Mouse (Mus musculus) frontal cortex, postnatal 10 days (tissue): Measurements from ENCODE around the gene Fam126a.

Source experiments
- DNase-seq, 2 experiments: peaks; one replicate each; pipeline ENCODE4 v3.0.0; 2022; ENCODE audit warnings: low spot score in 2 of 2, mixed read lengths in 1 of 2

The Fam126a gene

GRCm38 (mm10) chr5:24030579-24030969, at the start of gene Fam126a:
TSS of gene Fam126a (minus strand) at chr5:24030690.
- peak; percentile 96 for DNase-seq

DNA sequence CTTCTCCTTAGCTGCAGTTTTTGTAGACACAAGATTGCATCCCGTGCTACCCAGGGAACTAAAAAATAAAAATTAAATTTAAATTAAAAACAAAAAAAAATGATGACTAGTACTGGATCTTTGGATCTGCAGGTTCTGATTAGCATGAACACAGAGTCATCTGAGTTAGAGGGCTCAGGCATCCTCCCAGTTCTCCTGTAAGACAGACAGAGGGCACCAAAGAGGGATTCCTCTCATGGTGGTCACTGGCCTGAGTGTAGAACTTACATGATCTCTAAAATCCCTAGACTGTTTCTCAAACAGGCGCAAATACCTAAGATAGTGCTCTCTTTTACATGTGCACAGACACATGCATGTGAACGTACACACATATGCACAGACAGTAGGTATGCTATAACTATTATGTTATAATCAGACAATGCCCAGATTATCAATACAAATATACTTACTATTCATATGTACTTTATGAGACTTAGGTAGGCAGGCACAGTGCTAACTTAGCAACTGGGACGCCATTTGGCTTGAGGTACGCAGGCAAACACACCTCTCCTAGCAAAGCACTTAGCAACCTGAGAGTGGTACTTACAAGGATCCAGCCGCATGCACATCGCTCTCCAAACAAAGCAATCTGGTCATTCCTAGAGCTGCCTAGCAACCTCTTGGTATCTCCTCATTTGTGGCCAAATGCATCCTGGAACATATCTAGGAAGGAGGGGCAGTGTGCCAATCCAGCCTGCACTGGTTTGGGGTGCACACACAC, 48.1 kb upstream of the Fam126a start:
- no peak for DNase-seq

DNA sequence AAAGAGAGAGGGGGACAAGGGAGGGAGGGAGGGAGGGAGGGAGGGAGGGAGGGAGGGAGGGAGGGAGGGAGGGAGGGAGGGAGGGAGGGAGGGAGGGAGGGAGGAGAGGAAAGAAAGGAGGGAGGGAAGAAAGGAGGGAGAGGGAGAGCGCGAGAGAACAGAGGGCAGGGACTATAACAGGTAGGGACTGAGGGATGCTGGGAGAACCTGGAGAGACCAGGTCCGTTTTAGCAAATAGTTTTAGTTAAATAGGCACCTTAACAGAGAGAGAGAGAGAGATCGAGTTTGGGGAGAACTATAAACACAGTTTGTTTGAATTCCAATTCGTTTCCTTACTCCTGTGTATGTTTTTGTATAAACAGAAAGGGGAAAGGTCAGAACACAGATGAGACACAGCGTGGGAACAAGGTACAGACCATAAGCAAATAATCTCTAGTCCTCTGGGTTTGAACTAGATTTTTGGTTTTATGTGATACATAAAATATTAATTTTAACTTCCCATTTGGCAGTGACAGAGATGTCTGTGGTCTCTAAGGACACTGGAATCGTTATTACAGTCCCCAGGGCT, 47.3 kb upstream of the Fam126a start:
- no peak for DNase-seq

DNA sequence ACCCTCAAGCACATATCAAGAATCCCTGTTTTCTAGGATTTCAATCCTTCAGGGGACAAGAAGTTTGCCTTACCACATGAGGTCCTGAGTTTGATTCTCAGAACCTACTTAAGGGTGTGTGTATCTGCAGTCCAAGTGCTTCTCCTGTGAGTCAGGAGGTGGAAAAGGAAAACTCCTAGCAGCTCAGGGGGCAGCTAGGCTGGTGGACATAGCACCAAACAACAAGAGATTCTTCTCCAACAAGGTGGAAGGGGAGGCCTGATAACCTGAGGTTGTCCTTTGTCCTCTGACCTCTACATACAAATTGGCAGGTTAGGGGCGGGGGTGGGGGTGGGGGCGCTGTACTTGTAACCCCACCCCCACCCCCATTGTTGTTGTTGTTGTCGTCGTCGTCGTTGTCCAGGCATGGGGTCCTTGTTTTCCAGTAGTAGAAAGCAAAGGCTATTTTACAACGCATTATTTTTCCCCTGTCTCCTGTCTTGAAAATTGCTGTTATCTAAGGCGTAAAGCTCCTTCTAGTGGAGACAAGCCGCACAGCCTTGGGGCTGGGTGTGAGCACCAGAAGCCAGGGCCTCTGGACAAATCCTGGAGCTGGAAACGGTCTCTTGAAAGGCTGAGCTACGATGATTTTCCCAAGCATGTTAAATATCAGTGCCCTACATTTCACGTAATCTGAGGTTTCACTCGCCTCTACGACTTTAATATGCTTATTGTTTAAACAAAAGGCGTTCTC, 46.7 kb upstream of the Fam126a start:
- DNase-seq: peak; percentile 42 to 68

DNA sequence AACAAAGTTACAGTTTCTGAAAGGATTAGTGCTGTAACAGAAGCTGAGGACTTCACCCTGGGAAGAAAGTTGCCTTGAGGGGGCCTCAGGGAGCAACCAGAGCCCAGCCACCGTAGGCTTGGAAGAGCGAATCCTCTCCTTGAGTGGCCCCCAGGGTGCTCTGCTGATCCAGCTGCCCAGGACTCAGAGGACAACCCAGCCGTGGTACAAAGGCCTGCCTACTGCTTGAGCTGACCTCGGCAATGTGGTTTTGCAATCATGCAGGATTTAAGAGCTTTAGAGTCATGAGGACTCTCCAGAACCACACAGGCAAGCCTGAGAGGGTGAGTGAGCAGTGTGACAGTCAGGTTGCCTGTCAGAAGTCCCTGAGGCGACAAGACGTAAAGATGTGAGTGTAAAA, 41.5 kb upstream of the Fam126a start:
- no peak for DNase-seq

DNA sequence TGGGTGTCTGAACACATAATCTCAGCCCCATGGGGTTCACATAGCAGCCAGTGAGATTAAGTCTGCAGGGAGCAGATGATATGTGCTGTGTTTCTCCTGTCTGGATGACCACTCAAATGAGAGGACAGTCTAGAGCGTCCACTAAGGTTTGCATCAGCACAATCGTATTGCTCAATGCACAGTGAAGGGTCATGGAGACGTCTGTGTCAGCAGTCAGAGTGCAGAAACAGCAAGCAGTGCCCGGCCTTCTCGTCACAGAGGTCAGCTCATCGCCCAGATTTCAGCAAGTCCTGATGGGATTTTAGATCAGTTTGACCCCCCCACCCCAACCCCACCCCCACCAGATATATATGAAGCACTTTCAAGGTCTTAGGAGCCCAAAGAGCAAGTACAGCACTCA, 38.5 kb upstream of the Fam126a start:
- DNase-seq: no peak

- DNase-seq: no peak
These were observed 33.1 kb upstream of the Fam126a start for GRCm38 (mm10) chr5:24063545-24063944.

DNA sequence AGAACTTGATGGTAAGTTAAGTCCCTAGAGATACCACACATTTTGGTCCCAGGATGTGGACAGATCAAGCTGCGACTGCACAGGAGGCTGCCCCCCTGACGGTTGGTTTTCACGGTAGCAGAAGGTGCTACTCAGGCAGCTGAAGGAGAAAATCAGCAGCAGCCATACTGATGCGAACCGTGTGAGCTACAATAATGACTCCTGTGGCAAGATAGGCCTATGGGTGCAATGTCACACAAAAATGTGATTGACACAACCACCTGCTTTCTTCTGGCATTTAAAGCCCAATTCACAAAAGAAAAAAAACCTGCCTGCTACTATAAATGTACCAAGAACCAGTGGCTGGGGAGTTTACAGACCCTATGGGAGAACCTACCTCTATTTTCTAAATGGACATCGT, 32.5 kb upstream of the Fam126a start:
- no peak for DNase-seq

- no peak for DNase-seq
These were observed 30.5 kb upstream of the Fam126a start for GRCm38 (mm10) chr5:24060949-24061348.

GRCm38 (mm10) chr5:24057592-24057991, 27.1 kb upstream of the Fam126a start:
- DNase-seq: no peak

DNA sequence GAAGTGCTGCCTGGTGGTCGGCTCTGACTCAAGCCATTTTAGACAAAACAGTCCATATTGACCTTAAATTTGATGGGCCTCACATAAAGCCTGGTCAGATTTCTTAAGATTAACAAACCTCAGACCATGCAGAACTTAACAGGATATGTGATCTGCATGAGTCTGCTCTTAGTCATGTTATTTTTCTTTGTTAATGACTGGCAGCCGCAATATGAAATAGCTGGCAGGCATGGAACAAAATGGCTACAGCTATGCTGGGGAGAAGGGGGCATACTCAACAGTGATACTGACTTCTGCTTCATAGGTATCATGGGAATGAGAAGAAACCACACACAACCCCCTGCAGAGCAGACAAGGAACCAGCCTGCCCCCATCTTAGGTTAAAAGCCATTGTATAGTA, 26.4 kb upstream of the Fam126a start:
- no peak for DNase-seq

- no peak for DNase-seq
These were observed 23.9 kb upstream of the Fam126a start for GRCm38 (mm10) chr5:24054382-24054781.

- DNase-seq: no peak
These were observed 23.0 kb upstream of the Fam126a start for GRCm38 (mm10) chr5:24053245-24054190.

GRCm38 (mm10) chr5:24051755-24052675, 21.5 kb upstream of the Fam126a start:
- DNase-seq: no peak

DNA sequence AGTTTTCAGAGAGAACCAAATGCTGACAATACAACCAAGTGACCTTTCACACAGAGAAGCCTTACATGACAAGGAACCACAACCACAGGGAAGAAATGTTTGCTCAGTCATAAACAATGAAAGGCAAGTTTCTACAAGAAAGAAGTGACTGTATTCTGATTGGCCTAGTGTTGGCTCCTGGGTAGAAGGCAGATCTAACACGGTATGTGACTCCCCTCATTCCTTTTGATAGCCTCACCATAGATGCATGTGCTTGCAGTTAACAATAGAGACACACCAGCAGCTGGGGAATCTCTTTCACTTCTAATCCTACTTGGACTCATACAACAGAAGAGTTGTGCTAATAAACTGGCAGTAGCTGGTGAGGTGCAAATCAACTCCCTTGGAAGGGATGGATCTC, 17.3 kb upstream of the Fam126a start:
- no peak for DNase-seq

GRCm38 (mm10) chr5:24047001-24047400, 16.5 kb upstream of the Fam126a start:
- no peak for DNase-seq

DNA sequence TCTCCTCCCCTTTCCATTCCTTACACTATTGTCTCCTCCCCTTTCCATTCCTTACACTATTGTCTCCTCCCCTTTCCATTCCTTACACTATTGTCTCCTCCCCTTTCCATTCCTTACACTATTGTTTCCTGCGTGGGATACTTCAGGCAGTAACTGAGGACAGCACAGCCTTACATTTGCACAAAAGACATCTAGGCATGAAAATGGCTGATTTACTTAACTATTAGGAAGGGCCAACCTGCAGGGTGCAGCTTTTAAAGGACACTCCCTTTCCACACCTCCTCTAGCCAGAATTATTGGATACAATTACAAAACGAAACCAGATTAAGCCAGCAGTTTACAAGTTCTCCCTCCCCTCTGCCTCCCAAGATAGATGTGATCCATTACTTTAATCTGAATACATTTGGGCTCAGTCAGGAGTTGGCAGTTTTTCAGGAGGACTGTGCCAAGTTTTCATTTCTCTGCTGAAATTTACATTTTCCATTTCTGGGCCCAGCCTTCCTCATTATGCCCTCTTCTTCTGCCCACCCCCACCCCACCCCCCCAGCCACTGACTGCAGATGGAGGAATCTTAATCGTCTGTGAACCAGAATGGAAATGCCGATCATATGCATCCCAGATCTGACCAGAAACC, 15.6 kb upstream of the Fam126a start:
- peak; percentile 40 to 43 for DNase-seq

DNA sequence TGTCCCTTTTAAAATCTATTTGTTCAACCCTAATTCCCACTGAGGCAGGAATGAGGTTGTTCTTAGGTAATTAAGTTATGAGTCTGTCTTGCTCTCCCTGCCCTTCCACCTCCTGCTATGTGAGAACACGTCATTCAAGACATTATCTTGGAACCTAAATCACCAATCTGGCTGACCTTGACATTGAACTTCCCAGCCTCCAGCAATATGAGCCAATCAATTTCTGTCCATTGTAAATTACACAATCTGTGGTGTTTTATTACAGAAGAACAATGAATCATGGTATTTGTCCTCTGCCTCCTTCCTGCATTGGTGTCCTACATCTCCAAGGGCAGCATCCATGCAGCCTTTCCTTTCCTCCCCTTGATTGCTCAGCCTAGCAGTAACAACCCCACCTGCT, 13.9 kb upstream of the Fam126a start:
- DNase-seq: no peak

DNA sequence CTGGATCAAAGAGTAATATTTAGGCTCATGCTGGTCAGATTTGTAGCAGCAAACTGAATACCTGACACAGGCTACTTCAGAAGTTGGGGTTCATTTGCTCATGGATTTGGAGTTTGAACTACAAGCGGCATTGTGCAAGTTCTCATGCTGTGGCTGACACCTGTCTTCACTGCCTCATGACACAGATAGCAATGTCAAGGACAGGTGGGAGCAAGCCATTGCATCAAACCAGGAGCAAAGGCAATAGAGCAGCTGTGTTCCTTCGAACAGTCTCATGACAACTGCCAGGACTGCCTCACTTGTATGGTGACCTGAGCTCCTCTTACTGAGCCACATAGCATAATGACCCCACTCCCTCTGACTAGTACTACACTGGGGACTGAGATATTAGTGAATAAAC, 12.9 kb upstream of the Fam126a start:
- no peak for DNase-seq

DNA sequence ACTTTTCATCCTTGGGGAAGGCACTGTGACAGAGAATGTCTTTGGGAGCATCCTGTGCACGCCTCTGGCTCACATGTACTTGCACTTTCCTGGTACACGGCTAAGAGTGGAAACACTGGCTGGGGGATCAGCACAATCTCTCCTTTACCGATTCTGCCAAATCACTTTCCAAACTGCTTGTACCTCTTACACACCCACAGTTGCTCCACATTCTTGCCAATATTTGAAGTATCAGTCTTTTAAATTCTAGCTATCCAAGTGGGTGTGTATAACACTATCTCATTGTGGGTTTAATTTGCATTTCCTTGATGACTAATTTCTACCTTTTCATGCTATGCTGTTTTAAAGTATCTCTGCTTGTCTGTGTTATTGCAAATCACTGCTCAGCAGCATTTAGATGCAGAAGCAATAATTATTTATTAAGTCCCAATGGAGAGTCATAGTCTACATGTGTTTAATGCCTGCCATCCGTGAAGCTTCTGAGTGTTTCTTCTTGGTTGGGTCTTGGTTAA, 10.9 kb upstream of the Fam126a start:
- no peak for DNase-seq
